Mouse (Mus musculus): ENCODE measurements around the gene Klc4. TPM values are rescaled to one million over a fixed set of nuclear protein-coding genes. Genes with fewer than 3 reads are reported as not detected.

Gene Klc4
- polyA plus RNA-seq, 1 experiment, result 62.8 TPM

DNA sequence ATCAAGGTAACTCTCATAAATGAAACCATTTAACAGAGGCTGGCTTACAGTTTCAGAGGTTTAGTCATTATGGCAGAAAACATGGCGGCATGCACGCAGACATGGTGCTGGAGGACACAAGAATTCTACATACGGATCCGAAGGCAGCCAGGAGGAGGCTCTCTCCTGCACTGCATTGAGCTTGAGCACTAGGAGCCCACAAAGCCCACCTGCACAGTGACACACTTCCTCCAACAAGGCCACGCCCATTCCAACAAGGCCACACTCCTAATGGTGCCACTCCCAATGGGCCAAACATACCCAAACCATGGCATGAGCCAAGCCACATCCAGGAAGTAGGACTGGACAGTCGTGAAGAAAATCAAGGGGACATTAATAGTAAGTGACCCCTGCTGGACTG, 34.5 kb downstream of the Klc4 start:
- H3K4me1 ChIP-seq (ENCODE audit: control insufficient read depth, insufficient read depth, low read length), result peaks cover 16% of the 10 kb centered on the region
- H3K4me3 ChIP-seq (ENCODE audit: insufficient read depth, low read depth, low read length), result no peak overlapping the region
- no peak for DNase-seq
- WGBS, result 91% methylated on average over 6 of the region's 6 CpGs
- TF ChIP-seq CTCF (conservative IDR thresholded peaks at IDR 0.05; ENCODE audit: insufficient read depth, insufficient read length, low read depth, low read length), result no peak
- TF ChIP-seq POLR2A (IDR thresholded peaks at IDR 0.05; ENCODE audit: low read depth, low read length), result no peak
- H3K27ac ChIP-seq (ENCODE audit: insufficient read depth, low read depth, low read length), result no peak overlapping the region
- H3K27me3 ChIP-seq (replicated peaks; ENCODE audit: control insufficient read depth, insufficient read depth, low read length), result no peaks in the 10 kb centered on the region
- H3K36me3 ChIP-seq (ENCODE audit: control insufficient read depth, insufficient read depth, low read length), result no peaks in the 10 kb centered on the region

DNA sequence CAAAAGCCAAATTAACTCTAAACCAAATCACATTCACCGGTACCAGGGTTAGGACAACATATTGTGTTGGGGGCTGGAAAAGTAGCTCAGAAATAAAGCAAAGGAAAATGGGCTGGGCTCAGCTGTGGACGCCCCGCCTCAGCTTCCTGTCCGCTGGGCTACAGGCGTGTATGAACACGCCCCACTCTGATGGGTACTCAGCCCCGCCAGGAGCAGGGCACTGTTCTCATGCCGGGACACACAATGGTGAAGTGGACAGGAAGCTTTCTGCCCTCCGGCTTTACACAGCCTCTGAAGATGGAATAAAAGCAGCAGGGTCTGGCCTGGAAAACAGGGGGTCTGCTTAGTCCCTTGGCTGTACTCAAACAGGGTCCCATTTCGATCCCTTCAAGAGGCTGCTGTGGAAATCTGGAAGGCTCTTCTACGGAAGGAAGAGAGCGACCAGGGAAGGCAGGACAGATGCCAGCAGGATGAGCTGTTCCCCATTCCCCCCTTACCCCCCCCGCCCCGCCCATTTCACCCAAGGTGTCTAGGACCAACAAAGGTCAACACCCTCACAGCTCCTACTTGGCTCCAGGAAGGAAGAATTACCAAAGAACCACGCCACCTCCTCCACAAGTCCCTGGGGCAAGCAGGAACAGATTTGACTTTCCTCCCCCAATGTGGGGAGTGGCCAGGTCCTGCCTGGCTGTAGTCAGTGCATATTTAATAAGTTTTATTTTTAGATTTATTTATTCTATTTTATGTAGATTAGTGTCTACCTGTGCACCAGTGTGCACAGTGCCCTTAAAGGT, 35.9 kb downstream of the Klc4 start:
- WGBS, result 22% methylated on average over 15 of the region's 15 CpGs

DNA sequence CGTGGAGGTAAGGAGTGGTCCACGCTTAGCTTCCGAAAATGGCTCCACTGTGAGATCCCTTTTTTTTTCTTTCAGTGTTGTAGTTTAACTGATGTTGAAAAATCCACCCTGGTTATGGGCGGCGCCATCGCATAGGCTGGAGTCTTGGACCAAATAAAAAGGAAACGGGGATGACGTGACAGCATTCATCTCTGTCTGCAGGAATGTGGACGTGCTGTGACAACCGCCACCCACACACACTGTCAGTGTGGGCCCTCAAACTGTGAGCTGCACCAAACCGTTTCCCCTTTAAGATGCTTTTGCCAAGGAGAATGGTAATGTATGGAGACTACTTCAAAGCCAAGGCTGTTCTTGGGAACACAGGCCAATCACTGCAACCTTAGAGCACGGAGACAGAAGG, 39.8 kb downstream of the Klc4 start:
- H3K27me3 ChIP-seq (replicated peaks; ENCODE audit: control insufficient read depth, insufficient read depth, low read length), result no peaks in the 10 kb centered on the region
- H3K4me3 ChIP-seq (ENCODE audit: insufficient read depth, low read depth, low read length), result no peak overlapping the region
- no peaks in the 10 kb centered on the region for H3K36me3 ChIP-seq (ENCODE audit: control insufficient read depth, insufficient read depth, low read length)
- H3K4me1 ChIP-seq (ENCODE audit: control insufficient read depth, insufficient read depth, low read length), result peaks cover 5% of the 10 kb centered on the region; the same call in 1 of the 2 replicates
- 81% methylated on average over 12 of the region's 12 CpGs for WGBS
- no peak for TF ChIP-seq POLR2A (IDR thresholded peaks at IDR 0.05; ENCODE audit: low read depth, low read length)
- TF ChIP-seq CTCF (conservative IDR thresholded peaks at IDR 0.05; ENCODE audit: insufficient read depth, insufficient read length, low read depth, low read length), result no peak
- no peak overlapping the region for H3K27ac ChIP-seq (ENCODE audit: insufficient read depth, low read depth, low read length)
- no peak for DNase-seq

More for the DNA sequence above, 35.9 kb downstream of the Klc4 start:
- peaks cover 16% of the 10 kb centered on the region for H3K4me1 ChIP-seq (ENCODE audit: control insufficient read depth, insufficient read depth, low read length)
- H3K27me3 ChIP-seq (replicated peaks; ENCODE audit: control insufficient read depth, insufficient read depth, low read length), result no peaks in the 10 kb centered on the region
- H3K36me3 ChIP-seq (ENCODE audit: control insufficient read depth, insufficient read depth, low read length), result no peaks in the 10 kb centered on the region
- no peak overlapping the region; the same call in 1 of the 2 replicates for H3K27ac ChIP-seq (ENCODE audit: insufficient read depth, low read depth, low read length)
- peak; percentile 68 for DNase-seq
- TF ChIP-seq CTCF (conservative IDR thresholded peaks at IDR 0.05; ENCODE audit: insufficient read depth, insufficient read length, low read depth, low read length) (no peak), POLR2A (IDR thresholded peaks at IDR 0.05; ENCODE audit: low read depth, low read length) (peak; percentile 34)
- peak overlapping the region; percentile 29; the same call in 1 of the 2 replicates for H3K4me3 ChIP-seq (ENCODE audit: insufficient read depth, low read depth, low read length)

DNA sequence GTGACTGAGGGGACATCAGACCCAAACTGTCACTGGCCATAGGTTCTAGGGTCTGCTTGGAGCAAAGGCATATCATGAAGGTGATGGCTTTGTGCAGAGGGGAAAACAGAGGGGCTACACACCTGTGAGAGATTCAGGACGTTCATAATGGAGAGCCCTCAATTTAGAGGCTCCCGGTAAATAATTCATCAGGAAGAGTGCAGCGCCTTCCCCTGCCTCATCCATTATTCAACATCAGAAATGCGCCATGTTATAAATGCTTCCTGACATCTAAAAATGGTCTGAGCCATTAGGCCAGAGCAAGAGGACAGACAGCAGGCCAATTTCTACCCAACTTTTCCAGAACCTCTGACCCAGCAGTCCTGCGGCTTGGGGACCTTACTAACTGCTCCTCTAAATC, 40.7 kb downstream of the Klc4 start:
- TF ChIP-seq POLR2A (IDR thresholded peaks at IDR 0.05; ENCODE audit: low read depth, low read length), result no peak
- TF ChIP-seq CTCF (conservative IDR thresholded peaks at IDR 0.05; ENCODE audit: insufficient read depth, insufficient read length, low read depth, low read length), result no peak
- no peaks in the 10 kb centered on the region; the same call in 1 of the 2 replicates for H3K4me1 ChIP-seq (ENCODE audit: control insufficient read depth, insufficient read depth, low read length)
- no peak overlapping the region for H3K4me3 ChIP-seq (ENCODE audit: insufficient read depth, low read depth, low read length)
- no peak overlapping the region for H3K27ac ChIP-seq (ENCODE audit: insufficient read depth, low read depth, low read length)
- no peaks in the 10 kb centered on the region for H3K27me3 ChIP-seq (replicated peaks; ENCODE audit: control insufficient read depth, insufficient read depth, low read length)
- H3K36me3 ChIP-seq (ENCODE audit: control insufficient read depth, insufficient read depth, low read length), result no peaks in the 10 kb centered on the region
- DNase-seq, result no peak
- WGBS, result 53% methylated on average over 5 of the region's 5 CpGs

DNA sequence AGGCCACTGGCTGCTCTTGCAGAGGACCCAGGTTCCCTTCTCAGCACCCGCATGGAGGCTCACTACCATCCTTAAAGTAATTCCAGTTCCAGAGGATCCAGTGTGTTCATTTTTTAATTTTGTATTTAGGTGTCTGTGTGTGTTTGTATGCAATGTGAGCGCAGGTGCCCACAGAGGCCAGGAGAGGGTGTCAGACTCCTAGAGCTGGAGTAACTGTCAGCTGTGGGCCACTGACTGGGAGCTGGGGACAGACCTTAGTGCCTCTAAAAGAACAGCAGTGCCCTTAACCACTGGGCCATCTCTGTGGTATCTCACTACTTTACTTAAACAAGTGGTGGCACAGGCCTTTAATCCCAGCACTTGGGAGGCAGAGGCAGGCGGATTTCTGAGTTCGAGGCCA, 42.6 kb downstream of the Klc4 start:
- DNase-seq, result no peak
- no peak overlapping the region for H3K4me3 ChIP-seq (ENCODE audit: insufficient read depth, low read depth, low read length)
- no peak for TF ChIP-seq CTCF (conservative IDR thresholded peaks at IDR 0.05; ENCODE audit: insufficient read depth, insufficient read length, low read depth, low read length)
- no peak for TF ChIP-seq POLR2A (IDR thresholded peaks at IDR 0.05; ENCODE audit: low read depth, low read length)
- H3K27ac ChIP-seq (ENCODE audit: insufficient read depth, low read depth, low read length), result no peak overlapping the region
- no peaks in the 10 kb centered on the region for H3K36me3 ChIP-seq (ENCODE audit: control insufficient read depth, insufficient read depth, low read length)
- H3K4me1 ChIP-seq (ENCODE audit: control insufficient read depth, insufficient read depth, low read length), result no peaks in the 10 kb centered on the region
- WGBS, result 97% methylated on average over 4 of the region's 4 CpGs
- H3K27me3 ChIP-seq (replicated peaks; ENCODE audit: control insufficient read depth, insufficient read depth, low read length), result no peaks in the 10 kb centered on the region

DNA sequence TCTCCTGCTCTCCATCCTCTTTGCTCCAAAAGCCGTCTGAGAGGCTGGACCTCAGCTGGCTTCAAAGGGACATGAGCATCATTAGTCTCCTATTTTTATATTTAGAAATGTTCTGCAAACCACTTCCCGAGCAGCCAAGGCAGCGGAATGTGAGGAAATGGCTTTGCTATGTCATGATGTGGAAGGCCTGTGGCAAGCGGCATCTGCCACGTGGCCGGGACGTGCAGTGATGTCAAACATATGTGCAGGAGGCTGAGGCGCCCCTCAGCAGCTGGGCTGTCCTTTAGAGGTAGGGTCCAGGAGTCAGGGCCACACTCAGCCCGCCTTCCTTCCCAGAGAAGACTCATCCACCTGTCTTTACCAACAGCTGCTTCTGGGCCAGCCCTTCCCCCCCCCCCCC, 43.6 kb downstream of the Klc4 start:
- no peak overlapping the region for H3K27ac ChIP-seq (ENCODE audit: insufficient read depth, low read depth, low read length)
- 55% methylated on average over 9 of the region's 9 CpGs for WGBS
- TF ChIP-seq CTCF (conservative IDR thresholded peaks at IDR 0.05; ENCODE audit: insufficient read depth, insufficient read length, low read depth, low read length) (no peak), POLR2A (IDR thresholded peaks at IDR 0.05; ENCODE audit: low read depth, low read length) (no peak)

DNA sequence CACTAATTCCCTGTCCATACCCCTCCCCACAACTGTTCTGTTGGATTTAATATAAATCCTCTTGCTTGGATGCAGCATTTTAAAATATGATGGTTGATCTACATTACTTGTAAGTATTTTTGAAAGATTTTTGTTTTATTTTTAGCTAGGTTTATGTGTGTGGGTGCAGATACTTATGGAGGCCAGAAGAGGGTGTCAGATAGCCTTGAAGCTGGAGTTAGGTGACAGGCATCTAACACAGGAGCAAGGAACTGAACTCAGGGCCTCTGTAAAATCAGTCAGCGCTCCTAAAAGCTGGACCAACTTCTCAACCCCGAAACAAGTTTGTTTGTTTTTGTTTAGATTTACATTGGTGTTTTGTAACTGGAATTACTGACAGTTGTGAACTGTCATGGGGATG, 45.3 kb downstream of the Klc4 start:
- 88% methylated on average over 2 of the region's 2 CpGs for WGBS
- Histone ChIP-seq H3K27ac (ENCODE audit: insufficient read depth, low read depth, low read length) (no peak overlapping the region), H3K36me3 (ENCODE audit: control insufficient read depth, insufficient read depth, low read length) (no peaks in the 10 kb centered on the region), H3K4me1 (ENCODE audit: control insufficient read depth, insufficient read depth, low read length) (no peaks in the 10 kb centered on the region), H3K4me3 (ENCODE audit: insufficient read depth, low read depth, low read length) (no peak overlapping the region), H3K27me3 (replicated peaks; ENCODE audit: control insufficient read depth, insufficient read depth, low read length) (no peaks in the 10 kb centered on the region)
- peak; percentile 19; the same call in 1 of the 2 replicates for TF ChIP-seq CTCF (conservative IDR thresholded peaks at IDR 0.05; ENCODE audit: insufficient read depth, insufficient read length, low read depth, low read length)
- TF ChIP-seq POLR2A (IDR thresholded peaks at IDR 0.05; ENCODE audit: low read depth, low read length), result no peak
- no peak for DNase-seq

More for the DNA sequence above, 43.6 kb downstream of the Klc4 start:
- H3K4me1 ChIP-seq (ENCODE audit: control insufficient read depth, insufficient read depth, low read length), result no peaks in the 10 kb centered on the region
- no peaks in the 10 kb centered on the region for H3K27me3 ChIP-seq (replicated peaks; ENCODE audit: control insufficient read depth, insufficient read depth, low read length)
- peak; percentile 39 for DNase-seq
- no peak overlapping the region for H3K4me3 ChIP-seq (ENCODE audit: insufficient read depth, low read depth, low read length)
- H3K36me3 ChIP-seq (ENCODE audit: control insufficient read depth, insufficient read depth, low read length), result no peaks in the 10 kb centered on the region

Data from kidney, adult 2 months (tissue).